28 mouse cellular contexts compared by ENCODE assay signal in genomic region chr11:89009496-89009895, GRCm38 (mm10). TPM values are rescaled to one million over a fixed set of nuclear protein-coding genes. Genes with fewer than 3 reads are reported as not detected.
DNase-seq lines count a peak whose midpoint lies in the region; ATAC-seq and TF ChIP-seq lines count a peak whose summit lies in the region.
"Had no signal": no experiment of that assay in that cellular context is flagged by ENCODE, and none has a peak within 500 bp of the region (broad histone marks: within the 10 kb centered on the region; RNA-seq: fewer than 3 reads in every experiment).

No protein-coding gene starts in this region.

- TF ChIP-seq EP300 in lung, postnatal 0 days (IDR thresholded peaks at IDR 0.05) = no peak

- no peak for DNase-seq in heart, adult 18-20 months
- DNase-seq in lung, postnatal 0 days (ENCODE audit: low spot score) = no peak
- no peak for DNase-seq in lung, postnatal 25 days (ENCODE audit: low spot score)
- no peak for DNase-seq in cerebellum, adult 8-10 months
- no peak for DNase-seq in gastrocnemius, postnatal 36 days
- DNase-seq: adrenal gland, postnatal 14 days; cerebellum, adult 9-10 months; gastrocnemius, postnatal 25 days; heart, postnatal 36 days; kidney, postnatal 4 days; midbrain, embryonic 14.5 days; retina, postnatal 1 day had no signal

- no peak overlapping the region for H3K4me3 ChIP-seq in heart, embryonic 12.5 days
- H3K4me3 ChIP-seq in lung, postnatal 0 days (ENCODE audit: low read depth, low read length) = no peak overlapping the region
- H3K4me3 ChIP-seq in liver, embryonic 16.5 days (ENCODE audit: low read depth, low read length) = no peak overlapping the region
- H3K4me3 ChIP-seq: embryonic facial prominence, embryonic 15.5 days; forebrain, embryonic 15.5 days; heart, embryonic 15.5 days; hindbrain, embryonic 15.5 days; limb, embryonic 13.5 days; lung, embryonic 15.5 days; neural tube, embryonic 12.5 days had no signal

- no peaks in the 10 kb centered on the region for H3K4me1 ChIP-seq in heart, embryonic 12.5 days (replicated peaks)
- H3K4me1 ChIP-seq in lung, postnatal 0 days (ENCODE audit: insufficient read depth, low read depth, low read length) = no peaks in the 10 kb centered on the region
- peaks cover 5% of the 10 kb centered on the region for H3K4me1 ChIP-seq in liver, embryonic 16.5 days (ENCODE audit: control insufficient read depth, low read depth, low read length)
- H3K4me1 ChIP-seq: forebrain, embryonic 15.5 days; heart, embryonic 15.5 days; hindbrain, embryonic 15.5 days; limb, embryonic 13.5 days; lung, embryonic 15.5 days; neural tube, embryonic 12.5 days had no signal

- whole genome bisulfite sequencing in heart, embryonic 12.5 days = 85% methylated on average over 7 of the region's 7 CpGs
- 64% methylated on average over 7 of the region's 7 CpGs for WGBS in lung, postnatal 0 days
- WGBS in liver, embryonic 16.5 days (ENCODE audit: insufficient replicate concordance) = 68% methylated on average over 7 of the region's 7 CpGs

- ATAC-seq in heart, embryonic 12.5 days (ENCODE audit: insufficient number of reproducible peaks, low FRiP score) = no peak
- peak; percentile 17; the same call in 1 of the 2 replicates for ATAC-seq in lung, postnatal 0 days
- peak; percentile 65 for ATAC-seq in liver, embryonic 16.5 days (ENCODE audit: low read depth)
- ATAC-seq in frontal cortex, adult (ENCODE audit: low TSS enrichment) = no peak
- ATAC-seq: forebrain, embryonic 15.5 days had no signal

- intact Hi-C loops in gastrocnemius, postnatal 36 days (cut with DNase I) = no loop called here

- H3K27ac ChIP-seq in heart, embryonic 12.5 days (ENCODE audit: poor library complexity, severe bottlenecking) = no peak overlapping the region
- no peak overlapping the region for H3K27ac ChIP-seq in lung, postnatal 0 days (ENCODE audit: low read length)
- no peak overlapping the region; the same call in 1 of the 2 replicates for H3K27ac ChIP-seq in liver, embryonic 16.5 days (ENCODE audit: low read length)
- H3K27ac ChIP-seq: embryonic facial prominence, embryonic 15.5 days; forebrain, embryonic 15.5 days; heart, embryonic 15.5 days; hindbrain, embryonic 15.5 days; limb, embryonic 13.5 days; lung, embryonic 15.5 days; neural tube, embryonic 12.5 days had no signal

- peaks cover 92% of the 10 kb centered on the region for H3K36me3 ChIP-seq in heart, embryonic 12.5 days
- H3K36me3 ChIP-seq in lung, postnatal 0 days (ENCODE audit: insufficient read depth, low read length) = peaks cover 62% of the 10 kb centered on the region
- peaks cover 65% of the 10 kb centered on the region for H3K36me3 ChIP-seq in liver, embryonic 16.5 days (ENCODE audit: control insufficient read depth, insufficient read depth)
- H3K36me3 ChIP-seq: embryonic facial prominence, embryonic 15.5 days; forebrain, embryonic 15.5 days; hindbrain, embryonic 15.5 days; limb, embryonic 13.5 days; neural tube, embryonic 12.5 days had no signal

- H3K4me2 ChIP-seq in heart, embryonic 12.5 days = no peak overlapping the region
- no peak overlapping the region for H3K4me2 ChIP-seq in lung, postnatal 0 days (replicated peaks; ENCODE audit: low read depth, low read length)
- no peak overlapping the region for H3K4me2 ChIP-seq in liver, embryonic 16.5 days (ENCODE audit: low read depth, low read length)
- H3K4me2 ChIP-seq: embryonic facial prominence, embryonic 15.5 days; forebrain, embryonic 15.5 days; heart, embryonic 15.5 days; hindbrain, embryonic 15.5 days; limb, embryonic 13.5 days; lung, embryonic 15.5 days; neural tube, embryonic 12.5 days had no signal

- TF ChIP-seq CTCF in lung, postnatal 0 days (IDR thresholded peaks at IDR 0.05) = no peak

- H3K9ac ChIP-seq in heart, embryonic 12.5 days = 0 out of 2 replicates have a peak overlapping the region, but pooled peaks have one; percentile 25
- H3K9ac ChIP-seq in lung, postnatal 0 days (replicated peaks; ENCODE audit: low read depth) = no peak overlapping the region
- no peak overlapping the region for H3K9ac ChIP-seq in liver, embryonic 16.5 days (ENCODE audit: low read depth, low read length)
- H3K9ac ChIP-seq: embryonic facial prominence, embryonic 15.5 days; forebrain, embryonic 15.5 days; heart, embryonic 15.5 days; hindbrain, embryonic 15.5 days; limb, embryonic 13.5 days; lung, embryonic 15.5 days; neural tube, embryonic 12.5 days had no signal

- no peaks in the 10 kb centered on the region for H3K27me3 ChIP-seq in heart, embryonic 12.5 days (replicated peaks)
- no peaks in the 10 kb centered on the region for H3K27me3 ChIP-seq in lung, postnatal 0 days (replicated peaks; ENCODE audit: insufficient read depth, low read length)
- no peaks in the 10 kb centered on the region for H3K27me3 ChIP-seq in liver, embryonic 16.5 days (ENCODE audit: control insufficient read depth, insufficient read depth, low read depth, low read length)
- H3K27me3 ChIP-seq: embryonic facial prominence, embryonic 15.5 days; forebrain, embryonic 15.5 days; heart, embryonic 15.5 days; hindbrain, embryonic 15.5 days; limb, embryonic 13.5 days; lung, embryonic 15.5 days; neural tube, embryonic 12.5 days had no signal

- H3K9me3 ChIP-seq in heart, embryonic 12.5 days (replicated peaks) = 0 out of 2 replicates have a peak, but pooled peaks cover 3% of the 10 kb centered on the region
- H3K9me3 ChIP-seq in lung, postnatal 0 days (ENCODE audit: low read length) = no peaks in the 10 kb centered on the region
- H3K9me3 ChIP-seq in liver, embryonic 16.5 days (replicated peaks; ENCODE audit: control insufficient read depth, low read length) = no peaks in the 10 kb centered on the region
- H3K9me3 ChIP-seq: embryonic facial prominence, embryonic 15.5 days; forebrain, embryonic 15.5 days; heart, embryonic 15.5 days; hindbrain, embryonic 15.5 days; limb, embryonic 13.5 days; lung, embryonic 15.5 days; neural tube, embryonic 12.5 days had no signal

RNA-seq across cellular contexts. Expression of gene Trim25, which starts 10.3 kb away (rescaled TPM):
- polyA plus RNA-seq in heart, embryonic 12.5 days (2016; fragmentation: Nextera tagmentation; extraction: Ambion mirVana) = 15.2 and 15.3 TPM in 2 replicates
- 10 to 100 TPM; 21.8 to 26.1 TPM for total RNA-seq in heart, adult 18-20 months (2021)
- 23.5 and 24.3 TPM in 2 replicates for polyA plus RNA-seq in lung, postnatal 0 days (2015; fragmentation: Nextera tagmentation; extraction: Ambion mirVana)
- polyA plus RNA-seq in liver, embryonic 16.5 days (2015; fragmentation: Nextera tagmentation; extraction: Ambion mirVana) = 18.3 and 21.7 TPM in 2 replicates
- 1 to 10 TPM; 7.7 to 8.5 TPM for total RNA-seq in gastrocnemius, postnatal 36 days (2021)

RNA-seq across cellular contexts. Expression of gene Coil, which starts 39.4 kb away (rescaled TPM):
- polyA plus RNA-seq in heart, embryonic 12.5 days (2016; fragmentation: Nextera tagmentation; extraction: Ambion mirVana) = 15.5 and 16.1 TPM in 2 replicates
- total RNA-seq in heart, adult 18-20 months (2021) = 1 to 10 TPM; 4.8 to 4.9 TPM
- polyA plus RNA-seq in lung, postnatal 0 days (2015; fragmentation: Nextera tagmentation; extraction: Ambion mirVana) = 5.6 and 5.8 TPM in 2 replicates
- 3.0 and 3.4 TPM in 2 replicates for polyA plus RNA-seq in liver, embryonic 16.5 days (2015; fragmentation: Nextera tagmentation; extraction: Ambion mirVana)
- total RNA-seq in gastrocnemius, postnatal 36 days (2021) = 1 to 10 TPM; 3.3 to 3.8 TPM

RNA-seq across cellular contexts. Expression of gene Elobl, which starts 42.8 kb away (rescaled TPM):
- polyA plus RNA-seq in heart, embryonic 12.5 days (2016; fragmentation: Nextera tagmentation; extraction: Ambion mirVana) = not detected in 2 replicates
- not detected for total RNA-seq in heart, adult 18-20 months (2021)
- not detected in 2 replicates for polyA plus RNA-seq in lung, postnatal 0 days (2015; fragmentation: Nextera tagmentation; extraction: Ambion mirVana)
- not detected in 2 replicates for polyA plus RNA-seq in liver, embryonic 16.5 days (2015; fragmentation: Nextera tagmentation; extraction: Ambion mirVana)
- total RNA-seq in gastrocnemius, postnatal 36 days (2021) = not detected
- total RNA-seq: adrenal gland, postnatal 14 days; gastrocnemius, postnatal 25 days; heart, adult 8-10 months; heart, postnatal 36 days; left cerebral cortex, adult 18-20 months; left cerebral cortex, postnatal 25 days; megakaryocyte, adult 5-6 weeks had no signal
- polyA plus RNA-seq: embryonic facial prominence, embryonic 15.5 days; forebrain, embryonic 15.5 days; heart, embryonic 15.5 days; hindbrain, embryonic 15.5 days; intestine, embryonic 14.5 days; kidney, embryonic 14.5 days; limb, embryonic 13.5 days; lung, embryonic 15.5 days; midbrain, embryonic 14.5 days; neural tube, embryonic 12.5 days had no signal

RNA-seq across cellular contexts. Expression of gene Scpep1, which starts 54.2 kb away (rescaled TPM):
- polyA plus RNA-seq in heart, embryonic 12.5 days (2016; fragmentation: Nextera tagmentation; extraction: Ambion mirVana) = 47.2 and 47.5 TPM in 2 replicates
- total RNA-seq in heart, adult 18-20 months (2021) = 10 to 100 TPM; 13.1 to 17.2 TPM
- 63.0 and 68.8 TPM in 2 replicates for polyA plus RNA-seq in lung, postnatal 0 days (2015; fragmentation: Nextera tagmentation; extraction: Ambion mirVana)
- 47.5 and 48.6 TPM in 2 replicates for polyA plus RNA-seq in liver, embryonic 16.5 days (2015; fragmentation: Nextera tagmentation; extraction: Ambion mirVana)
- total RNA-seq in gastrocnemius, postnatal 36 days (2021) = 1 to 10 TPM; 8.4 to 9.0 TPM

RNA-seq across cellular contexts. Expression of gene Dgke, which starts 57.2 kb away (rescaled TPM):
- polyA plus RNA-seq in heart, embryonic 12.5 days (2016; fragmentation: Nextera tagmentation; extraction: Ambion mirVana) = 7.2 and 8.2 TPM in 2 replicates
- total RNA-seq in heart, adult 18-20 months (2021) = 1 to 10 TPM; 8.6 to 10.0 TPM
- 3.4 and 3.6 TPM in 2 replicates for polyA plus RNA-seq in lung, postnatal 0 days (2015; fragmentation: Nextera tagmentation; extraction: Ambion mirVana)
- 0.47 and 0.68 TPM in 2 replicates for polyA plus RNA-seq in liver, embryonic 16.5 days (2015; fragmentation: Nextera tagmentation; extraction: Ambion mirVana)
- 1 to 10 TPM; 2.6 to 3.1 TPM for total RNA-seq in gastrocnemius, postnatal 36 days (2021)

Comparison
In these comparisons a context has a peak if more than half of its experiments do, and no peak if none do; other contexts are left out.
1. ATAC-seq: peak in lung, postnatal 0 days (single experiment) and liver, embryonic 16.5 days (single experiment); none in heart, embryonic 12.5 days (single experiment) and frontal cortex, adult (single experiment).